Mouse (Mus musculus): ENCODE measurements around the gene Mrps34. TPM values are rescaled to one million over a fixed set of nuclear protein-coding genes. Genes with fewer than 3 reads are reported as not detected.

The Mrps34 gene
- total RNA-seq (2021), result 10 to 100 TPM; 75.8 to 95.7 TPM
- long read RNA-seq, experiment 1, transcript Mrps34-201 (3 exons, 918 nt), result major isoform, 56 of 58 reads
- long read RNA-seq, experiment 1, partial matches to known transcripts, result 0 of 58 reads
- long read RNA-seq, experiment 1, other reads (novel, unspliced or antisense), result 1 of 58 reads
- long read RNA-seq, experiment 2, transcript Mrps34-201 (3 exons, 918 nt), result major isoform, 51 of 52 reads
- long read RNA-seq, experiment 2, partial matches to known transcripts, result 0 of 52 reads
- long read RNA-seq, experiment 2, other reads (novel, unspliced or antisense), result 1 of 52 reads

GRCm38 (mm10) chr17:24894995-24895547, at the start of gene Mrps34, which contains the start of gene Eme2:
TSS of gene Mrps34 (plus strand) at chr17:24895116.
TSS of gene Eme2 (minus strand) at chr17:24895087.
- intact Hi-C loops (cut with DNase I), result no loop called here
- peak within 1 kb of the TSS; percentile 80 for H3K4me3 ChIP-seq
- H3K27ac ChIP-seq, result peak within 1 kb of the TSS; percentile 96
- no peak for TF ChIP-seq CTCF (IDR thresholded peaks at IDR 0.05)
- DNase-seq, result peak; percentile 88

GRCm38 (mm10) chr17:24847386-24847785, 47.5 kb upstream of the Mrps34 start:
- H3K4me3 ChIP-seq, result no peak overlapping the region
- no peak for TF ChIP-seq CTCF (IDR thresholded peaks at IDR 0.05)
- H3K27ac ChIP-seq, result no peak overlapping the region
- no peak for DNase-seq
- intact Hi-C loops (cut with DNase I), result loop anchor here (10.0 kb wide), 1 partner anchor 103 kb away; no protein-coding TSS in a partner anchor

- peak overlapping the region; percentile 99 for H3K27ac ChIP-seq
- intact Hi-C loops (cut with DNase I), result loop anchor here (10.0 kb wide), 1 partner anchor 104 kb away; no protein-coding TSS in a partner anchor
Measured at GRCm38 (mm10) chr17:24848600-24849031, 46.3 kb upstream of the Mrps34 start.

DNA sequence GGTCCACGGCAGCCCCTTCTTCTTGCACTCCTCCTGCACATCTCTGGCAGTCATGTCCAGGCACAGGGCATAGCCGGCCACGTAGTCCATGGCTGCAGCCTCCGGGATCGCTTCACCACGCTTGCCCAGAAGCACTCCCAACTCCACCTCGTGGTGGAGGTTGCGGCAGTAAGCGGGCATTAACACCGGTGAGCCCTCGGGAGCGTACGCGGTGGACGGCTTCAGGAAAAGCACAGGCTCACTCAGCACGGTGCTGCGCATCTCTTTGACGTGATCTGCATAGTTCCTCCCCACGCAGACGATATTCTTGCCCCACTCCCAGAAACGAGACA, 45.2 kb upstream of the Mrps34 start:
- Histone ChIP-seq H3K27ac (peak overlapping the region; percentile 99), H3K4me3 (peak overlapping the region; percentile 97)
- DNase-seq, result no peak
- intact Hi-C loops (cut with DNase I), result loop anchor here (5.0 to 10.0 kb wide), 2 partner anchors 38 to 105 kb away; partner anchors contain the start of genes Nubp2 and Spsb3
- peak; percentile 50 for TF ChIP-seq CTCF (IDR thresholded peaks at IDR 0.05)

More at GRCm38 (mm10) chr17:24848600-24849031, 46.3 kb upstream of the Mrps34 start:
- no peak for DNase-seq
- H3K4me3 ChIP-seq, result peak overlapping the region; percentile 97
- TF ChIP-seq CTCF (IDR thresholded peaks at IDR 0.05), result no peak

DNA sequence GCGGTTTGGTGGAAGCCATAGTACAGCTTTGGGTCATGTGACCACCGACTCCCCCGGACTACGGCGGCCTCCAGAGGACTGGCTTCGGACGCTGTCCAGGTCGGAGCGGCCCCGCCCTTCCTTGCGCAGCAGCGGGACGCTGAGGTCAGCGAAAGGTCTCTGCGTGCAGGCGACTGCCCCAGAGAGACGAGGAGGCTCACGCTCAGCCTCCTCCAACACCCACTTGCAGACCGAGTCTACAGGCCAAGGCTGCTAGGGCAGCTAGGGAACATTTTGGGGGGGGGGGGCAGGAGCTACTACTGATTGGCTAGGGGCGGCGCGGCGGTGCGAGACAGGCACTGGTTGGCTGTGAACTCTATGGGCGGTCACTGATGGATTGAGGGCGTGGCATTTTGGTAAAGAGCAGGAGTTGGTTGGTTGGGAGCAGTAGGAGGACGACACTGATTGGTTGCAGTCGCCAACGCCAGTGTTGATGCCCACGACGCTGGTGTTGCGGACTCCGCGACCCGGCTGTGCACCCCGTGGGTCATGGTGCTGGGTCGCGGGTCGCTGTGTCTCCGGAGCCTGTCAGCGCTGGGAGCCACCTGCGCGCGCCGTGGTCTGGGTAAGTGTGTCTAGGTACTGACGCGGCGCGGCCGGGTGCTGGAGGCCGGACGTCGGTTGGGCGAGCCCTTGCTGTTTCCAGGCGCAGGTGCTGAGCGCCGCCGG, 44.7 kb upstream of the Mrps34 start, which contains the start of gene Fahd1:
Gene Fahd1 (minus strand): TSS at position 300 of the 708 bp plus-strand sequence.
- TF ChIP-seq CTCF (IDR thresholded peaks at IDR 0.05), result peak; percentile 25
- Histone ChIP-seq H3K27ac (peak within 1 kb of the TSS; percentile 99), H3K4me3 (peak within 1 kb of the TSS; percentile 97)
- DNase-seq, result peak; percentile 97
- intact Hi-C loops (cut with DNase I), result loop anchor here (5.0 kb wide), 1 partner anchor 37 kb away; the partner anchor contains the start of genes Nubp2 and Spsb3

DNA sequence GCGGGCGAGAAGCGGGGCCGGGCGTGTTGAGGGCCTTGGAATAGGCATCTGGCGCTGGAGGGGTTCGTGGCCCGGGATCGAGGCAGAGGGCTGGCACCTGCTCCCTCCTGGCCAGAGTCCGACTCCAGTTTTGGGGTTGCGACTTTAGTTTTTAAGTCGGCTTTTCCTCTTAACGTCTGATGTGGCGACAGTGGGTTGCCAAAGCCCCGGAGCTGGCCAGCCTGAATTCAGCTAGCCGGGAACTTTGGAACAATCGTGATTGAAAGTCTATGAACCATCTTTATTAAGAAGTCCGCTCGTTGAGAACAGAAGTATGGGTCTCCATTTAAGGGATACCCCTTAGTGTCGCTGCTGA, 44.2 kb upstream of the Mrps34 start:
- intact Hi-C loops (cut with DNase I), result loop anchor here (5.0 kb wide), 1 partner anchor 37 kb away; the partner anchor contains the start of genes Nubp2 and Spsb3
- Histone ChIP-seq H3K4me3 (peak overlapping the region; percentile 97), H3K27ac (peak overlapping the region; percentile 99)
- no peak for DNase-seq
- no peak for TF ChIP-seq CTCF (IDR thresholded peaks at IDR 0.05)

GRCm38 (mm10) chr17:24851381-24852125, 43.4 kb upstream of the Mrps34 start:
- H3K27ac ChIP-seq, result peak overlapping the region; percentile 99
- peak overlapping the region; percentile 97 for H3K4me3 ChIP-seq
- no peak for DNase-seq
- intact Hi-C loops (cut with DNase I), result loop anchor here (5.0 kb wide), 1 partner anchor 36 kb away; the partner anchor contains the start of genes Nubp2 and Spsb3
- no peak for TF ChIP-seq CTCF (IDR thresholded peaks at IDR 0.05)

GRCm38 (mm10) chr17:24855838-24856464, 39.0 kb upstream of the Mrps34 start:
- Histone ChIP-seq H3K27ac (no peak overlapping the region), H3K4me3 (no peak overlapping the region)
- intact Hi-C loops (cut with DNase I), result no loop called here
- no peak for TF ChIP-seq CTCF (IDR thresholded peaks at IDR 0.05)
- DNase-seq, result no peak

- no peak for TF ChIP-seq CTCF (IDR thresholded peaks at IDR 0.05)
- Histone ChIP-seq H3K4me3 (no peak overlapping the region), H3K27ac (no peak overlapping the region)
- DNase-seq, result no peak
- intact Hi-C loops (cut with DNase I), result no loop called here
Measured at GRCm38 (mm10) chr17:24856589-24856988, 38.3 kb upstream of the Mrps34 start.

GRCm38 (mm10) chr17:24857831-24858470, 37.0 kb upstream of the Mrps34 start:
- DNase-seq, result no peak
- H3K27ac ChIP-seq, result no peak overlapping the region
- TF ChIP-seq CTCF (IDR thresholded peaks at IDR 0.05), result no peak
- intact Hi-C loops (cut with DNase I), result no loop called here
- no peak overlapping the region for H3K4me3 ChIP-seq

GRCm38 (mm10) chr17:24858967-24859366, 35.9 kb upstream of the Mrps34 start:
- no peak for TF ChIP-seq CTCF (IDR thresholded peaks at IDR 0.05)
- intact Hi-C loops (cut with DNase I), result no loop called here

More at GRCm38 (mm10) chr17:24858967-24859366, 35.9 kb upstream of the Mrps34 start:
- H3K27ac ChIP-seq, result no peak overlapping the region
- H3K4me3 ChIP-seq, result no peak overlapping the region
- DNase-seq, result no peak

Data from gastrocnemius, adult 2 months (tissue).